Mouse (Mus musculus): ENCODE results near the gene Ooep. TPM values are rescaled to one million over a fixed set of nuclear protein-coding genes. Genes with fewer than 3 reads are reported as not detected.

The Ooep gene
- polyA plus RNA-seq (2012; fragmentation: generic; extraction: Trizol) = 0.02 TPM
- long read RNA-seq, experiment 1 = 0 reads
- long read RNA-seq, experiment 2 = 0 reads

DNA sequence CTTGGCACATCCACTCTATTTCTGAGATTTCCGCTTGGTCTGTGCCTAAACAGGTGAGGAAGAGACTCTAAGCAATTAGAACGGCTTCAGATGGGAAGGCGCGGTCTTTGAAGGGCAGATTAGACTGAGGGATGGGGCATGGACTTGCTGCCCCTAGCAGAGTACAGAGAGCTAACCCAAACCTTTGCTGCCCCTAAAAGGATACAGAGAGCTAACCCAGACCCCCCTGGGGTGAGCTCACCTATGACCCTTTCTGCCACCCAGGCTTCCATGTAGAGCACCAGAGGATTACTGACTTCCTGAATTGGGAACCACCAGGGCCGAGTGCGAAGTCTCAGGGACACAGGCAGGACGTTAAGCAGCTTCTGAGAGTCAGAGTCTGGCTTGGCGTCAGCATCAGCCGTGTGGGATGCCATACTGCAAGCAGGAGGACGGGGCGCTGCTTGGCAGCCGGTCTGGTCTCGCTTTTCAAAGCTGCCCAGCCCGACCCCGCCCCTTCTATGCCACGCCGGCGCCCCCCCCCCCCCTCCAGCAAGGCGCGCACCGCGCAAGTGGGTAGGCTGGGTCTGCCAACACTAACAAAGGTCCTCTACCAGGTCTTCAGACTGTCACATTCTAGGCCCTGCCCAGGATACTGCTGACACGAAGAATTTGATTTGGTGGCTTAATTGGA lies at the start of gene Ooep:
Ooep (minus strand) TSS at position 613 of the 673 bp plus-strand sequence.
- no peak within 1 kb of the TSS for H3K4me3 ChIP-seq (ENCODE audit: insufficient read depth, poor library complexity, severe bottlenecking)
- H3ac ChIP-seq (ENCODE audit: control insufficient read depth, insufficient read length, low read depth) = no peak within 1 kb of the TSS
- no peaks in the 10 kb centered on the region for H3K27me3 ChIP-seq (ENCODE audit: control insufficient read depth, insufficient read depth, insufficient read length)
- no peaks in the 10 kb centered on the region for H3K79me3 ChIP-seq (ENCODE audit: low read depth)
- TF ChIP-seq CTCF (IDR thresholded peaks at IDR 0.05; ENCODE audit: control insufficient read depth, insufficient read depth, insufficient read length) = no peak
- TF ChIP-seq MAX (IDR thresholded peaks at IDR 0.05) = no peak
- TF ChIP-seq MYOD1 (IDR thresholded peaks at IDR 0.05; ENCODE audit: control insufficient read depth, insufficient read length, low read depth) = no peak
- no peak for TF ChIP-seq CEBPB (IDR thresholded peaks at IDR 0.05; ENCODE audit: low read depth)
- TF ChIP-seq USF1 (IDR thresholded peaks at IDR 0.05; ENCODE audit: low read depth) = no peak
- TF ChIP-seq MYOG (IDR thresholded peaks at IDR 0.05; ENCODE audit: control insufficient read depth, extremely low read depth, insufficient read length) = no peak
- TF ChIP-seq FOSL1 (IDR thresholded peaks at IDR 0.05; ENCODE audit: insufficient read depth, low read length, poor library complexity, severe bottlenecking) = no peak
- H3K36me3 ChIP-seq (ENCODE audit: control insufficient read depth, insufficient read depth) = no peaks in the 10 kb centered on the region
- H3K79me2 ChIP-seq (ENCODE audit: control insufficient read depth, insufficient read depth) = no peaks in the 10 kb centered on the region

DNA sequence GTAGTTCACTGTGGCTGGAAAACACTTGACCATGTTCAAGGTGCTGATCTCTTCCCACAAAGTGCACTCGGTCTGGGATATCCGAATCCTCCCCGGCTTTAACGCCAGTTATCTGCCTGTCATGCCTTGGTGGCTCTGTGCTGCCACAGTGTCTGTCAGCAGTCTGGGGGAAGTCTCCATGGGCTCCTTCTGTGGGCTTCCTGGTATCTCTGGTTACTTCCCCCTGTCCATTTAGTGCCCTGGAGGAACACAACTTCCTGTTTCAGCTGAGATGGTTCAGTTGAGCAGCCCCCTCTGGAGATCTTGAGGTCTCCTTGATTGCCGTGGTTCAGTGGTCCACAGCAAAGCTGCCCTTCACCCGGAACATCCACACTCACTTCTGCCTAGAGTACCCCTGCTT lies 49.7 kb upstream of the Ooep start:
- H3K36me3 ChIP-seq (ENCODE audit: control insufficient read depth, insufficient read depth) = no peaks in the 10 kb centered on the region
- no peaks in the 10 kb centered on the region for H3K27me3 ChIP-seq (ENCODE audit: control insufficient read depth, insufficient read depth, insufficient read length)
- H3ac ChIP-seq (ENCODE audit: control insufficient read depth, insufficient read length, low read depth) = no peak overlapping the region
- no peaks in the 10 kb centered on the region for H3K79me3 ChIP-seq (ENCODE audit: low read depth)
- no peaks in the 10 kb centered on the region for H3K79me2 ChIP-seq (ENCODE audit: control insufficient read depth, insufficient read depth)
- no peak for TF ChIP-seq CEBPB (IDR thresholded peaks at IDR 0.05; ENCODE audit: low read depth)
- no peak for TF ChIP-seq CTCF (IDR thresholded peaks at IDR 0.05; ENCODE audit: control insufficient read depth, insufficient read depth, insufficient read length)
- TF ChIP-seq MAX (IDR thresholded peaks at IDR 0.05) = no peak
- no peak for TF ChIP-seq MYOG (IDR thresholded peaks at IDR 0.05; ENCODE audit: control insufficient read depth, extremely low read depth, insufficient read length)
- TF ChIP-seq MYOD1 (IDR thresholded peaks at IDR 0.05; ENCODE audit: control insufficient read depth, insufficient read length, low read depth) = no peak
- TF ChIP-seq FOSL1 (IDR thresholded peaks at IDR 0.05; ENCODE audit: insufficient read depth, low read length, poor library complexity, severe bottlenecking) = no peak
- TF ChIP-seq USF1 (IDR thresholded peaks at IDR 0.05; ENCODE audit: low read depth) = no peak
- H3K4me3 ChIP-seq (ENCODE audit: insufficient read depth, poor library complexity, severe bottlenecking) = no peak overlapping the region

DNA sequence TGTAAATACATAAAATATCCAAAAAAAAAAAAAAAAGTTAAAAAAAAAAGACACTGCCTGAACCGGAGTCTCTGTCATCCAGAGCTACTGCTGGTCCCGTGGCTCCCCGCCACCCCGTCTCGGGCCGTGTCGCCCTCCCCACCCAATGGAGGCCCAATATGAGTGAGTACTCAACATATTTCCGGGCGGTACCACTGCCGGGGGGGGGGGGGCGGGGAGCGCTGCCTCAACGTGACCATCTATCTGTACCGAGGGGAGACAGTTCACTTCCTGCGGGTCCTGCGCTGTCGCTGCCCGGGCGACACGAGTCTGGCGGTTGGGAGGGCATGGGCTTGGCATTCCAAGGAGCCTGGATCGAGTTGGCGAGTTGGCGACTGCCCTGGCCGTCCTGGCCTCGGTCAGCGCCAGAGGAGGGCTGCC lies 48.8 kb upstream of the Ooep start:
- H3K27me3 ChIP-seq (ENCODE audit: control insufficient read depth, insufficient read depth, insufficient read length) = no peaks in the 10 kb centered on the region
- H3ac ChIP-seq (ENCODE audit: control insufficient read depth, insufficient read length, low read depth) = no peak overlapping the region
- TF ChIP-seq MYOD1 (IDR thresholded peaks at IDR 0.05; ENCODE audit: control insufficient read depth, insufficient read length, low read depth) = no peak
- TF ChIP-seq MYOG (IDR thresholded peaks at IDR 0.05; ENCODE audit: control insufficient read depth, extremely low read depth, insufficient read length) = no peak
- TF ChIP-seq FOSL1 (IDR thresholded peaks at IDR 0.05; ENCODE audit: insufficient read depth, low read length, poor library complexity, severe bottlenecking) = no peak
- TF ChIP-seq USF1 (IDR thresholded peaks at IDR 0.05; ENCODE audit: low read depth) = no peak
- no peak for TF ChIP-seq MAX (IDR thresholded peaks at IDR 0.05)
- TF ChIP-seq CEBPB (IDR thresholded peaks at IDR 0.05; ENCODE audit: low read depth) = no peak
- no peak for TF ChIP-seq CTCF (IDR thresholded peaks at IDR 0.05; ENCODE audit: control insufficient read depth, insufficient read depth, insufficient read length)

DNA sequence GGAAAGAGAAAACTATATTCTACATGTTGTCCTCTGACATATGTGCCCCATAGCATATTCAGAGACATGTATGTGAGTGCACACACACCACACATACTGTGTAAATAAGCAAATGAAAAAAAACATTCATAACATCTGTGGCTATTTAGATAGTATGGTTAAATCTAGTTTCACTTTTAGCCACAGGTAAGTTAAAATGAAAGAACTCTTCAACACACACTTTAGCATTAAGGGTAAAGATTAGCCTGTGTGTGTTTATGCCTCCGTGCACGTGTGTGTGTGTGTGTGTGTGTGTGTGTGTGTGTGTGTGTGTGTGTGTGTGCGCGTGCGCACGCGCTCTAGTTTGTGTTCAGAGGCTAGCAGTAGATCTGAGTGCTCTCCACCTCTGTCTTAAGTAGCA lies 23.1 kb upstream of the Ooep start:
- Histone ChIP-seq H3K79me2 (ENCODE audit: control insufficient read depth, insufficient read depth) (no peaks in the 10 kb centered on the region), H3K4me3 (ENCODE audit: insufficient read depth, poor library complexity, severe bottlenecking) (no peak overlapping the region), H3K27me3 (ENCODE audit: control insufficient read depth, insufficient read depth, insufficient read length) (no peaks in the 10 kb centered on the region), H3K79me3 (ENCODE audit: low read depth) (no peaks in the 10 kb centered on the region), H3ac (ENCODE audit: control insufficient read depth, insufficient read length, low read depth) (no peak overlapping the region), H3K36me3 (ENCODE audit: control insufficient read depth, insufficient read depth) (no peaks in the 10 kb centered on the region)
- TF ChIP-seq MAX (IDR thresholded peaks at IDR 0.05) (no peak), CTCF (IDR thresholded peaks at IDR 0.05; ENCODE audit: control insufficient read depth, insufficient read depth, insufficient read length) (no peak), MYOG (IDR thresholded peaks at IDR 0.05; ENCODE audit: control insufficient read depth, extremely low read depth, insufficient read length) (no peak), USF1 (IDR thresholded peaks at IDR 0.05; ENCODE audit: low read depth) (no peak), MYOD1 (IDR thresholded peaks at IDR 0.05; ENCODE audit: control insufficient read depth, insufficient read length, low read depth) (no peak), FOSL1 (IDR thresholded peaks at IDR 0.05; ENCODE audit: insufficient read depth, low read length, poor library complexity, severe bottlenecking) (no peak), CEBPB (IDR thresholded peaks at IDR 0.05; ENCODE audit: low read depth) (no peak)

More for the DNA sequence above, 48.8 kb upstream of the Ooep start:
- Histone ChIP-seq H3K79me2 (ENCODE audit: control insufficient read depth, insufficient read depth) (no peaks in the 10 kb centered on the region), H3K4me3 (ENCODE audit: insufficient read depth, poor library complexity, severe bottlenecking) (no peak overlapping the region), H3K79me3 (ENCODE audit: low read depth) (no peaks in the 10 kb centered on the region), H3K36me3 (ENCODE audit: control insufficient read depth, insufficient read depth) (no peaks in the 10 kb centered on the region)

DNA sequence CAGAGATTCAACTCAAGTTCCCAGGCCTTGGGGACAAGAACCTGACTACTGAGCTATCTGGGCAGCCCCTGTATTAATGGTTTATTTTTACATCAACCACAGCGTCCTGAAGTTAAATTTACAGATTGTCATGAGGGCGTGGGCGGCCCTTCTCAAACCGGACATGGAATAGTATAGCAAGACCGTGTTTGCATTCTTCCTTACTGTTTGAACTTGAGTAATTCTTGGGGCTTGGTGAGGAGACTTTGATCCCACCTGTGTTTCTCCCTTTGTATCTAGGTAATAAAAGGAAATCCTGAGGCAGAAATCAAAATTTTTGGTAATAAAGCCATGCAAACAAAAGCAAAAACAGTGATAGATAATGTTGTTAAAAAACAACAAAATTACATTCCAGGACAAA lies 22.0 kb upstream of the Ooep start:
- H3K27me3 ChIP-seq (ENCODE audit: control insufficient read depth, insufficient read depth, insufficient read length) = no peaks in the 10 kb centered on the region
- no peak overlapping the region for H3ac ChIP-seq (ENCODE audit: control insufficient read depth, insufficient read length, low read depth)
- no peak overlapping the region for H3K4me3 ChIP-seq (ENCODE audit: insufficient read depth, poor library complexity, severe bottlenecking)
- H3K79me3 ChIP-seq (ENCODE audit: low read depth) = no peaks in the 10 kb centered on the region
- TF ChIP-seq CTCF (IDR thresholded peaks at IDR 0.05; ENCODE audit: control insufficient read depth, insufficient read depth, insufficient read length) = no peak
- no peak for TF ChIP-seq USF1 (IDR thresholded peaks at IDR 0.05; ENCODE audit: low read depth)
- TF ChIP-seq FOSL1 (IDR thresholded peaks at IDR 0.05; ENCODE audit: insufficient read depth, low read length, poor library complexity, severe bottlenecking) = no peak
- TF ChIP-seq MAX (IDR thresholded peaks at IDR 0.05) = no peak
- TF ChIP-seq MYOG (IDR thresholded peaks at IDR 0.05; ENCODE audit: control insufficient read depth, extremely low read depth, insufficient read length) = no peak
- no peak for TF ChIP-seq CEBPB (IDR thresholded peaks at IDR 0.05; ENCODE audit: low read depth)
- no peak for TF ChIP-seq MYOD1 (IDR thresholded peaks at IDR 0.05; ENCODE audit: control insufficient read depth, insufficient read length, low read depth)
- H3K79me2 ChIP-seq (ENCODE audit: control insufficient read depth, insufficient read depth) = no peaks in the 10 kb centered on the region
- no peaks in the 10 kb centered on the region for H3K36me3 ChIP-seq (ENCODE audit: control insufficient read depth, insufficient read depth)

Measured in C2C12 (cell line).